Mouse (Mus musculus): ENCODE measurements around the gene Sh3bp2.

Gene Sh3bp2

DNA sequence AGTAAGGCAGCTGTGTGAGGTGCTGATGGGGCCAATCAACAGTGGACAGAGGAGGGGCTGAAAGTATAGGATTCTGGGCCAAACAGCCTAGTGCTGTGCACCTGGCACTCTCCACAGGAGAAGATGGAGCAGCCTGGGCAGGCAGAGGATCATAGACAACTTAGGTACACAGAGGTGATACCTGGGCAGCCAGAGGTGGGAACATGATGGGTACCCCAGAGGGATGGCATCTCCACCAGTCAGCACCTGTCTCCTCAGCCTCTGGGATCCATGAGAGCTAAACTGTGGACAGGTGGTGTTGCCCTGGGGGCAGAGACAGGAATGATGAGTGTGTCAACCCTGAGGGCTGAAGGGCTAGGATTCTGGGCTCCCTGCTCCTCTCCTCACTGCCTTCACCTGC lies 1.1 kb upstream of the Sh3bp2 start:
- no peak for DNase-seq (ENCODE audit: low spot score in 2 of 2)

DNA sequence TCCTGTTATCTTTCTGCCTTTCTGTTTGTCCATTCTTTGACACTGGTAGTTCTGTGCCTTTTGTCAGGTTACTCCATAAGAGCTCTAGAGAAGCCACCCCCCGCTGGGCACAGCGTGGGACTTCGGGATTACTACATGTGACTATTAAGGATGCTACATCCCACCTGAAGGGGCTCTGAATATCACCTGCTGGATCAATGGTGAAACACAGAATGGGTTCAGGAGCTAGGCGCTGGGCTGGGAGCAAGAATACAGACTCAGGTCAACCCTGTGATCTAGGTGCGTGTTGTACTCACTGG lies 788 bp downstream of the Sh3bp2 start:
- DNase-seq (ENCODE audit: low spot score in 2 of 2), result no peak

GRCm38 (mm10) chr5:34527352-34527751 lies 1.7 kb downstream of the Sh3bp2 start:
- no peak for DNase-seq (ENCODE audit: low spot score in 2 of 2)

DNA sequence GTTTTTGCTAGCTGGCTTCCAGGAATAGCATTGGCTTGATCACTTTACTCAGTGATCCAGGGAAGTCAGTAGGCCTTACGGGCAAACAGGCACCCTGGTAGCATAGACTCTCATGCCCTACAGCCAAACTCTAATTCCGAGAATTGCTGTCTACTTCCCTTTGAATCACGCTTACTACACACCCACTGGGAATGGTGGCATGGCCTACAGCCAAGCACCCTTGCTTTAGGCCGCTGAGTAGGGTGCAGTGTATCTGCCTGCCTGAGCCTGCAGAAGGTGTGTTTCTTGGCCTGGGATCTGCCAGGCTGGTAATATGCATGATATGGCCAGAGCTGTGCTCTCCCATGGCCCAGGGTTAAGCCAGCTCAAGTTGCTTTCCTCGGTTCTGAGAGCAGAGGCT lies 3.1 kb downstream of the Sh3bp2 start:
- DNase-seq (ENCODE audit: low spot score in 2 of 2), result no peak

DNA sequence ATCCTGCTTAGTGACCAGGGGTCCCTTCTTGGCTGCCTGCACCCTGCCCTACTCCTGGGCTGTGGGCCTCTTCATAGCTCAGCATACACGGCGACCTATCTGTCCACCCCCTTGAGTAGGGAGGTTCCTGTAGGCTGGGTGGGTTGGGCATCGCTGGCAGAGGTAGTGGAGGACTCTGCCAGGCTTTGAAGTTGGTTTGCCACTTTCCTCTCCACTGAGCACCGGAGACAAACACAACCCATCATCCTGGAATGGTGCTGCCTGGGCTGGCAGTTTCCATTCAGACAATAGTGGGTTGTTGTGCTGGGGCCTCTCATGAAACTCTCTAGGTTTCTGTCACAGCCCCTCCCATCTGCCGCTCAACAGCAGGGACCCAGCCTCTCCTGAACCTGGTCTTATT lies 4.5 kb downstream of the Sh3bp2 start:
- DNase-seq (ENCODE audit: low spot score in 2 of 2), result no peak

GRCm38 (mm10) chr5:34530687-34531086 lies 5.0 kb downstream of the Sh3bp2 start:
- no peak for DNase-seq (ENCODE audit: low spot score in 2 of 2)

DNA sequence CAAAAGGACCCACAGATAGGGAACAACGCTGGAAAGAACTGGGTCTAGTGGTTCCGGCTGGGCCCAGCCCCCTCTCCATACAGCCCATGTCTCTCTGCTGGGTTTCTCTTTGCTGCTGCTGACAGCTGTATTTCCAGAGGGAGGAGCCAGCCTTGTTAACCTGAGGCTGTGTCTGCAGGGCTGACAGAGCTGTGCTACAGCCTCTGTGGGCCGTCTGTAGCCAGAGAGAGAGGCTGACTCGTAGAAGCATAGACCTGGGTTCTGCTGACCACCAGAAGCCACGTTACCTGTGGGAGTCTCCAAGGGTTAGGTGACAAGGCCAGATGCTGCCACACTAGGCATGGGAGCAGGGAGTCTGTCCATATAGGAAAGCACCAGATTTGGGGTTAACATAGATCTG lies 7.4 kb downstream of the Sh3bp2 start:
- DNase-seq (ENCODE audit: low spot score in 2 of 2), result no peak

DNA sequence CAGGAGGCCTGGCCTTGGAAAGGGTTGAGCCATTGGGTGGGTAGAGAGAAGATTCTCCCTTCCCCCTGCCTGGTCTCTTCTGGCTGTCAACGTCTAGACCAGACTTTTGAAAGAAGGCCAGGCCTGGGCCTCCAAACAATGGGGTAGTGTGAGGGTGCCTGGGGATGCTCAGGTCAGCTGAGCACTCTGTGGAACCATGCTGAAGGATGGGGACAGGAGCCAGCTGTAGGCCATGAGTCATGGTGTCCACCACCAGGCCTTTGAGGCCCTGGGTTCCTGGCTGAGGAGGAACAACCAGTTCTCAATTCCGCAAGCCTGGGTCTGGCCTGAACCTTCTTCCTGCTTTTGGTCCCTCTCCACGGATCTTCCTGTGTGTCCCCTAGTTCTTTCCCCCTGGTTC lies 8.2 kb downstream of the Sh3bp2 start:
- DNase-seq (ENCODE audit: low spot score in 2 of 2), result no peak

GRCm38 (mm10) chr5:34534776-34535581 lies 9.3 kb downstream of the Sh3bp2 start:
- DNase-seq (ENCODE audit: low spot score in 2 of 2), result no peak

- DNase-seq (ENCODE audit: low spot score in 2 of 2), result no peak
Observed at GRCm38 (mm10) chr5:34535831-34536230, 10.2 kb downstream of the Sh3bp2 start.

- DNase-seq (ENCODE audit: low spot score in 2 of 2), result no peak
Observed at GRCm38 (mm10) chr5:34538079-34538478, 12.4 kb downstream of the Sh3bp2 start.

DNA sequence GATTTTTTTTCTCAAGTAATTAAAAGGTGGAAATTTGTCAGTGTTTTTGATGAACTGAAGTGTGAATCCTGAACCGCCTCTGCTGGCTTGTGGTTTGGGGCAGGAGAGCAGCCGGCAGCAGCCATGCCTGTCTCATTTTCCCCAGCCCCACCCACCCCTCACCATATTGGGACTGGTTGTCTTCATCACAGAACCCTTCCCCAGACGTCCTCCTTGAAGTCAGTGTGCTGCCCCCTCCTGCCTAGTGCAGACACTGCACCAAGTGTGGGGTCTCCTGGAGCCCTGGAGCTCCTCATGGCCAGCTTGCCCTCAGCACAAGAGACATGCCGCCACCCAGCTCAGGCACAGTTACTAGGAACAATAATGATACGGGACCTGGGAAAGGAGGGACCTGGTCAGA lies 12.9 kb downstream of the Sh3bp2 start:
- DNase-seq (ENCODE audit: low spot score in 2 of 2), result peak; percentile 58 to 73

GRCm38 (mm10) chr5:34539121-34539520 lies 13.5 kb downstream of the Sh3bp2 start:
- DNase-seq (ENCODE audit: low spot score in 2 of 2), result no peak

DNA sequence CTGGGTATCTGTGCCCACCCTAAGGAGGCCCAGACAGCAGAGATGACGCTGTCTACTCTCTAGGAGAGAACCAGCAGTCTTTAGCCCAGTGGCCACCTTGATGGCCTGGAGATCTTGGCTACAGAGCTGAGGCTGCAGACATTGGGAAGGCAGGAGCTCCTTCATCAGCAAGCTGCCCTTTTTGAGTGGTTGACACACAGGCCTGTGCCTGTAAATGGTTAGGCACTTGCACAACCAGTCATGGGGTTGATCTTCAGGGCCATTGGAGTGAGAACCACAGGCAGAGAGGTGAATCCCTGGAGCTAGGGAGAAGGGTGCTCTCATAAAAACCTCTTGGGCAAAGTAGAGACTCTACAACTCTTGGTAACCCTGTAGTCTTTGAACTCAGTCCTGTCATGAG lies 16.5 kb downstream of the Sh3bp2 start:
- DNase-seq (ENCODE audit: low spot score in 2 of 2), result no peak

GRCm38 (mm10) chr5:34543114-34543513 lies 17.5 kb downstream of the Sh3bp2 start:
- no peak for DNase-seq (ENCODE audit: low spot score in 2 of 2)

GRCm38 (mm10) chr5:34547410-34547809 lies 21.8 kb downstream of the Sh3bp2 start:
- peak in 1 of 2 experiments; percentile 35 for DNase-seq (ENCODE audit: low spot score in 2 of 2)

- DNase-seq (ENCODE audit: low spot score in 2 of 2), result no peak
Observed at GRCm38 (mm10) chr5:34549135-34549482, 23.5 kb downstream of the Sh3bp2 start.

DNA sequence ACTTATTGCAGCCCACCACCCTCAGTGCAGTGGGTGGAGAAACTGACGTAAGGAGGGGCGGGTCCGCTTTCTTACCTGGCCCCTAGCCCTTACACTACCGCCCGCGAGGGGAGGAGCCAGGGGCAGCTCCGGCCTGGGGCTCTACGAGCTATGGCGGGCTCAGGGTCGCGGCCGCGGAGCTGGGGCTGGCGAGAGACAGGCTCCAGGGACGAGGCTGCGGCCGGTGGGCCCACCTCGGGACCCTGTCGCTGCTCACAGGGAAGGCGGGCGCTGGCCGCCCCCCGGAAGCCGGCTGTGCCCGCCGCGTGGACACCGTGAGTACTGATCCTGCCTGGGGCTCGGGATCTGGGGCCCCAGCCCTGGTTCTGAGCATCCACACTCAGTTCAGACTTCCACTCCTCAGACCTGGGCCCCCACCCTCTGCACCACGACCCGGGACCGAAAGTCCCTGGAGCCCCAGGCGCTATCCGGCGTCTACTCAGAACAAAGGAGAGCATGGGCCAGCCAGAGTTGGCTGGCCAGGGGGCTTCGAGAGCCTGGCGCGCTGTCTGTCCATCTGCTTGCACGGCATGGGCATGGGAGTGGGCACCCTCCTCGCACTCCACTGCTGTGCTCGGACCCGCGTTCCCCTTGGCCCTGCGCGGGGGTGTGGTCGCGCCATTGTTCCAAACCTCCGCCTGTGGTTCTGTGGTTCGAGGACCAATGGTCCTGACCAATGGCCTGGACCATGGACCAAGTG lies 24.0 kb downstream of the Sh3bp2 start:
- DNase-seq (ENCODE audit: low spot score in 2 of 2), result peak; percentile 32

DNA sequence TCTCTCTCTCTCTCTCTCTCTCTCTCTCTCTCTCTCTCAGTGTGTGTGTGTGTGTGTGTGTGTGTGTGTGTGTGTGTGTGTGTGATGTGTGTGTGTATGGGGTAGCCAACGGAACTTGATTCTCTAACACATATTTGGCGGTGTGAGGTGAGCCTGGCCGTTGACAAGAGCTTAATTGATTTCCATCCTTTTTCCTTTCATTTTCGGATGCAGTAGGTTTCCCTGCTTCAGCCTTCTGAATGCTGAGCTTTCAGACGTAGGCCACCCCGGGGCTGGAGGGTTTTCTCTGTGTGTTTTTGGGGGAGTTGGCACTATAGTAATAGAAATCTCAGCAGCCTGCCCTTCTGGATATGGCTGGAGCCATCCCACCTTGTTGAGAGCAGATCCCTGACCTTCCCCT lies 24.6 kb downstream of the Sh3bp2 start:
- no peak for DNase-seq (ENCODE audit: low spot score in 2 of 2)

- no peak for DNase-seq (ENCODE audit: low spot score in 2 of 2)
Observed at GRCm38 (mm10) chr5:34551821-34552220, 26.2 kb downstream of the Sh3bp2 start.

DNA sequence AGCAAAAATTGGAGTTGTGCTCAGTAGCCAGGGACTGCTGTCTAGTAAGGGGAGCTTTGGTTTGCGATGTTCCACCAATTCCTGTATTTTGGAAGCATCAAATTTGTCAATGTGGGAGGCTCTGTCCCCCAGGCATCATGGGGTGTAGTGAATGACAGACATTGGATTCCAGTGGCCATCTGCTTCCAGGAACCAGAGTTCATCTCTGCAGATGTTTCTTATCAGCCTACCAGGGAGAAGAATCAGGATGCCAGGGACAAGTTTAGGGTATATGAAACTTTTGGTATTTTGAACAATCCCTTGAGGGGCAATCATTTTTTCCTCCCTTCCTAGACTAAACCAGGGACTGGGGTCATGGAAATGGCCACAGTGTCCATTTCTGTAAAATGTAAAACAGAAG lies 38.2 kb downstream of the Sh3bp2 start:
- no peak for DNase-seq (ENCODE audit: low spot score in 2 of 2)

DNA sequence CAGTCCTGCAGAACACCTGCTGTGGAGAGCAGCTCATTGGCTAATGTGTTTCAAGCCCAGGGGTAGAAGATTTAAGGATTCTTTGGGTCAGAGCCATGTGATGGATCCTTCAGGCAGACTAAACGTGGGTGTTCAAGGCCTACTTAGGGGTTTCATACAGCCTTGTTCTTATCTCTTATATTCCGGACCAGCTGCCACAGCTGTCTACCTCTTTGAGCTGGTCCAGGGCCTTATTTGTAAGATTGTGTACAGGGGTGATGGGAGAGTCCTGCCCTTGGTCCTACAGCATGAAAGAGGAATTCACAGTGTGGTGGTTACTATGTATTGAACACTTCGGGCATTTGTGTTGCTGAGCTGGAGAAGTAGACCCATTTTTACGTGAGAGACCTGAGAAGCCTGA lies 38.7 kb downstream of the Sh3bp2 start:
- DNase-seq (ENCODE audit: low spot score in 2 of 2), result no peak

GRCm38 (mm10) chr5:34565545-34566283 lies 40.1 kb downstream of the Sh3bp2 start:
- DNase-seq (ENCODE audit: low spot score in 2 of 2), result no peak

All from thymus, postnatal 10 days (tissue).